Mouse (Mus musculus) embryo, embryonic 10.5 days (tissue): ENCODE results near the gene Hist1h2bh.
A peak's percentile ranks its signal among the peaks of the same experiment; 100 is the strongest.
"Not testable (repeated sequence)": the region's sequence is repeated elsewhere in the genome, so short reads cannot be mapped to it uniquely, and the experiment has no call there.

Source experiments
- DNase-seq: peaks from one replicate; pipeline ENCODE4 v3.0.0-alpha.2; 2015; ENCODE audit warnings: low spot score

Hist1h2bh gene

GRCm38 (mm10) chr13:23573898-23574524 lies 30.8 kb upstream of the Hist1h2bh start, which contains the start of the genes Hist1h2bf and Hist1h2ad:
Gene Hist1h2bf, minus strand, starts transcription at chr13:23574196.
Gene Hist1h2ad, plus strand, starts transcription at chr13:23574381.
- DNase-seq = peak; percentile 99

- peak; percentile 50 for DNase-seq
Measured at GRCm38 (mm10) chr13:23573034-23573897, 30.1 kb upstream of the Hist1h2bh start.

- DNase-seq = peak; percentile 72
Measured at GRCm38 (mm10) chr13:23572218-23573033, 29.2 kb upstream of the Hist1h2bh start.

- peak; percentile 82 for DNase-seq
Measured at GRCm38 (mm10) chr13:23571504-23572217, 28.5 kb upstream of the Hist1h2bh start.

GRCm38 (mm10) chr13:23571022-23571503 lies 27.9 kb upstream of the Hist1h2bh start, which contains the start of the genes Hist1h2ae and Hist1h2bg:
Gene Hist1h2ae, minus strand, starts transcription at chr13:23571220.
Gene Hist1h2bg, plus strand, starts transcription at chr13:23571396.
- DNase-seq = peak; percentile 96

- DNase-seq = peak; percentile 78
Measured at GRCm38 (mm10) chr13:23570261-23571021, 27.2 kb upstream of the Hist1h2bh start.

GRCm38 (mm10) chr13:23564482-23564881 lies 21.3 kb upstream of the Hist1h2bh start:
- DNase-seq = no peak

- DNase-seq = peak; percentile 85
Measured at GRCm38 (mm10) chr13:23562699-23563462, 19.7 kb upstream of the Hist1h2bh start.

- peak; percentile 97 for DNase-seq
Measured at GRCm38 (mm10) chr13:23561883-23562659, 18.9 kb upstream of the Hist1h2bh start, which contains the start of gene Hist1h3e. Gene Hist1h3e, minus strand, starts transcription at chr13:23562369.

- DNase-seq = not testable (repeated sequence)
Measured at GRCm38 (mm10) chr13:23561531-23561882, 18.3 kb upstream of the Hist1h2bh start.

- DNase-seq = peak; percentile 50
Measured at GRCm38 (mm10) chr13:23560699-23561098, 17.5 kb upstream of the Hist1h2bh start.

- DNase-seq = no peak
Measured at GRCm38 (mm10) chr13:23556906-23557305, 13.7 kb upstream of the Hist1h2bh start.

- DNase-seq = peak; percentile 96
Measured at GRCm38 (mm10) chr13:23555839-23556416, 12.7 kb upstream of the Hist1h2bh start.

- peak; percentile 97 for DNase-seq
Measured at GRCm38 (mm10) chr13:23554925-23555838, 12.0 kb upstream of the Hist1h2bh start.

- DNase-seq = peak; percentile 71
Measured at GRCm38 (mm10) chr13:23554393-23554792, 11.2 kb upstream of the Hist1h2bh start.

GRCm38 (mm10) chr13:23552962-23553361 lies 9.8 kb upstream of the Hist1h2bh start, which contains the start of gene Hist1h1d:
Gene Hist1h1d, plus strand, starts transcription at chr13:23553262.
- DNase-seq = no peak
